Mouse (Mus musculus) thymus, adult 2 months (tissue): ENCODE measurements around the gene Ppm1g.

Source experiments
- CTCF ChIP-seq: fragments of 200-500 bp; IDR thresholded peaks from 2 replicates; pipeline ENCODE4 v1.5.1; 2012; ENCODE audit warnings: mild to moderate bottlenecking, control low read depth, low read length, moderate library complexity, borderline replicate concordance; ENCODE audit not compliant: control insufficient read depth, poor library complexity, insufficient read depth; ENCODE audit errors: extremely low read depth
- POLR2A ChIP-seq: fragments of 200-500 bp; IDR thresholded peaks from 2 replicates; pipeline ENCODE4 v1.6.1; 2012; ENCODE audit warnings: mild to moderate bottlenecking, low read length, control low read depth, moderate library complexity; ENCODE audit not compliant: control insufficient read depth, poor library complexity, insufficient read depth; ENCODE audit errors: extremely low read depth

- no peak for TF ChIP-seq POLR2A
- TF ChIP-seq CTCF = no peak
Measured at GRCm38 (mm10) chr5:31196207-31196606, 24.3 kb downstream of the Ppm1g start.
